Mouse (Mus musculus): ENCODE results near the gene Gm15114. TPM values are rescaled to one million over a fixed set of nuclear protein-coding genes. Genes with fewer than 3 reads are reported as not detected.
"Not testable (repeated sequence)": the region's sequence is repeated elsewhere in the genome, so short reads cannot be mapped to it uniquely, and the experiment has no call there.

The Gm15114 gene
- polyA plus RNA-seq (2012; rRNA removed) = not detected in 2 replicates

- not testable (repeated sequence) for H3K4me1 ChIP-seq (ENCODE audit: control insufficient read depth, insufficient read depth, insufficient read length, low read length); H3K4me3 ChIP-seq (ENCODE audit: low read depth, low read length); H3K27me3 ChIP-seq (ENCODE audit: control insufficient read depth, insufficient read depth, low read length); H3K36me3 ChIP-seq (ENCODE audit: control insufficient read depth, insufficient read depth, low read length); H3K27ac ChIP-seq (ENCODE audit: insufficient read depth, low read depth, low read length)
- WGBS = no CpG with 5 or more reads among the region's 1 CpGs
Observed at GRCm38 (mm10) chrX:148488649-148489048, at the start of gene Gm15114. Gene Gm15114, plus strand, starts transcription at chrX:148488949.

Other genes with a start within 250 kb of the Gm15114 start
- not detected in 2 replicates for gene Gm8334, start 126.2 kb downstream of the Gm15114 start, polyA plus RNA-seq (2012; rRNA removed)
- not detected in 2 replicates for gene Gm15127, start 174.6 kb downstream of the Gm15114 start, polyA plus RNA-seq (2012; rRNA removed)

All from small intestine, adult 2 months (tissue).